Mouse (Mus musculus) E14TG2a.4 (cell line): ENCODE results near the gene Dis3l2.

ENCODE experiments used
- CTCF ChIP-seq: conservative IDR thresholded peaks from 2 replicates; pipeline ENCODE4 v1.5.1; 2014; ENCODE audit warnings: low read length
- POU5F1 ChIP-seq: IDR thresholded peaks from 2 replicates; pipeline ENCODE4 v1.6.1; 2014; ENCODE audit warnings: low read length, borderline replicate concordance

DNA sequence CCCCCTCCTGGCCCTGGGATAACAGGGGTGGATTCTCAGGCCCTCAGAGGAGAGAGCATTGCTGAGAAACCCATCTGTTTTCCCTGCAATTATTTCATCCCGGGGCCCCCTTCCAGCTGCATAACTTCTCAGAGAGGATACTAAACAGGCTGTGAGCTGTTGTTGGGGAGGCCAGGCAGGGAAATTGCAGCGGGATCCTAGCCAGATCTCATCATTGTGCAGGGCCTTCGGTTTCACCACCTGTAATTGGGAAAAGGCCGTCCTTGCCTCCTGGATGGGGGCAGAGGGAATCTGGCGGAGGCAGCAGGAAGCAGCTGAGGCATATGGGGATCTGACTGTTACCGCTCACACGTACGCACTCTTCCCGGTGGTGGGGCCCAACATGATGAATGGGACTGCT is 29.2 kb upstream of the Dis3l2 start:
- no peak for TF ChIP-seq CTCF
- TF ChIP-seq POU5F1: no peak
